Mouse (Mus musculus) kidney, adult 2 months (tissue): ENCODE measurements around the gene Dapk3.

Source experiments
- CTCF ChIP-seq: fragments of 200-500 bp; conservative IDR thresholded peaks from 2 replicates; pipeline ENCODE4 v1.5.1; 2011; ENCODE audit warnings: low read depth, mild to moderate bottlenecking, control low read depth, low read length, moderate library complexity, mixed read lengths; ENCODE audit not compliant: insufficient read depth, insufficient read length
- POLR2A ChIP-seq: fragments of 200-500 bp; IDR thresholded peaks from one replicate; pipeline ENCODE4 v1.6.1; 2011; ENCODE audit warnings: low read depth, low read length, control low read depth

GRCm38 (mm10) chr10:81145778-81146177, 37.0 kb upstream of the Dapk3 start:
- TF ChIP-seq CTCF (no peak), POLR2A (no peak)
